Mouse (Mus musculus): ENCODE data around the gene Zfp85.
"Not testable (repeated sequence)": the region's sequence is repeated elsewhere in the genome, so short reads cannot be mapped to it uniquely, and the experiment has no call there.

DNA sequence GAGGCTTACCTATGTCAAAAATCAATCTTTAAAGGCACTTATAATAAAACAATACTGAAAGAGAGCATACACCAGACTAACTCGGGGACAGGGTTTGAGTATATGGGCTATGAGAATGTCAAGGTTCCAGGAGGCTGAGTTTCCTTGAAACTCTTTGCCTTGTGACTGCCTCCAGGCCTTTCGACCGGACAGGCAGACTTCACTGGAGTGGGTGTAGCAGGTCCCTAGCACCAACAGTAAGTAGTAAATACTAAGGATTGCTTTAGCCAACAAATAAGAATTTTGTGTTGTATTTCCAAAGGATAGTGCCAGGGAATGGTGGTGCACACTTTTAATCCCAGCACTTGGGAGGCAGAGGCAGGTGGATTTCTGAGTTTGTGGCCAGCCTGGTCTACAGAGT lies 44.1 kb upstream of the Zfp85 start:
- not testable (repeated sequence) for TF ChIP-seq ZNF384 (IDR thresholded peaks at IDR 0.05; ENCODE audit: low read depth, low read length); ZC3H11A (IDR thresholded peaks at IDR 0.05; ENCODE audit: borderline replicate concordance, low read depth, low read length)
